Mouse (Mus musculus) gastrocnemius, postnatal 25 days (tissue): ENCODE results near the gene 9130019O22Rik. TPM values are rescaled to one million over a fixed set of nuclear protein-coding genes. Genes with fewer than 3 reads are reported as not detected.
"Not testable (repeated sequence)": the region's sequence is repeated elsewhere in the genome, so short reads cannot be mapped to it uniquely, and the experiment has no call there.

Experiments used
- DNase-seq: peaks from one replicate; pipeline ENCODE4 v3.0.0; 2022
- long read RNA-seq, 2 experiments: library from polyadenylated mRNA; stranded (forward); transcript quantifications; one replicate each; pipeline ENCODE4 v2.0.0; 2021
- total RNA-seq, 2 experiments: library from RNA; stranded (reverse); gene quantifications; 1 replicate in 1 of 2; 2 replicates in 1 of 2; pipeline ENCODE4 v1.2.3; 2021

9130019O22Rik gene
- 1 to 10 TPM; 1.5 TPM for total RNA-seq
- long read RNA-seq, experiment 1 = 0 reads
- long read RNA-seq, experiment 2, partial matches to known transcripts = 0 of 2 reads
- long read RNA-seq, experiment 2, other reads (novel, unspliced or antisense) = 0 of 2 reads

DNA sequence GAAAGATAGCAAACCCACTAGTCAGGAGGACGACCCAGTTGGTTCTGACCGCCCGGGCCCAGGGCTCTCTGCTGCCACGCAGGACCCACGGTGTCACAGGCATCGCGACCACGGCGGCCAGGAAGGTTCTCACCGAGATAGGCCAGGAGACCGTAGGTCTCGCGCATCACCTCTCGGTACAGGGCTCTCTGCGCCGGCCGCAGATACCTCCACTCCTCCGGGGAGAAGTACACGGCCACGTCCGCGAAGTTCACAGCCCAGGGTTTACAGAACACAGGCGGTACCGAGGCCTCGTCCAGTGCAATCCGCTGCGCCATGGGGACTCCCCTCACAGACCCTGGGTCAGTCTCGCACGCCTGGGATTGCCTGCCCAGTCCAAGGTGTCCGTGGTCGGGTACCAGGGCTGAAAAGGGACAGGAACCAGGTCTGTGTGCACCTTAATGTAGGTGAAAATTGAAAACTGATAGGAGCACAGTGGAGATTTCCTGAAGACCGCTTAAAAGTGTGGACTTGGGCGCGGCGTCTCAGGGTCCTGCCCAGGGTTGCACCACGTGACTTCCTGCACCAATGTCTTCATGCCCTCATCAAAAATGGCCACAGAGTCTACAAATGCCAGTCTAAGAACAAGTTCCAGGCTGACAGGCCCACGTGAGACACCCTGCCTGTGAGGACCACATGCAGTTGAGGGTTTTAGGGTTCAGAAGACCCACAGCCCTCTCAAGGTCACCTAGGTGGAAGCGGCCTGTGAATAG lies at the start of gene 9130019O22Rik:
9130019O22Rik (minus strand) TSS at position 526 of the 752 bp plus-strand sequence.
- peak; percentile 80 for DNase-seq

- DNase-seq = no peak
Observed at GRCm38 (mm10) chr7:127435206-127435605, 48.2 kb upstream of the 9130019O22Rik start.

- DNase-seq = no peak
Observed at GRCm38 (mm10) chr7:127426354-127426753, 39.4 kb upstream of the 9130019O22Rik start.

GRCm38 (mm10) chr7:127425911-127426310 lies 38.9 kb upstream of the 9130019O22Rik start:
- no peak for DNase-seq

DNA sequence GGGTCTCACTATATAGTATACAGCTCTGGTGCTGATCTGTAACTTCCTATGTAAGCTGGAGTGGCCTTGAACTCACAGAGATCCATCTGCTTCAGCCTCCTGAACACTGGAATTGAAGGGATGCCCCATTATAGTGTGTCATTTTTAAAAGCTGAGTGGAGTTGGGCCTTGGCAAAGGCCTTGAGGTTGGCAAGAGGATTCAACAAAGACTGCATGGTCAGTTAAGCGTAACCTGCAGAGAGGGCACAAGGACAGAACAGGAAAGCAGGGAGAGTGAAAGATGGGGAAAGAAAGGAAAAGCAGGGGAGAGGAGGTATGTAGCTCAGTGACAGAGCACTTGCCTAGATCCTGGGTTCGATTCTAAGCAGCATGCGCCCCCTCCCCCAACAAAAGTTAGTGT lies 38.3 kb upstream of the 9130019O22Rik start:
- DNase-seq = no peak

GRCm38 (mm10) chr7:127422247-127422646 lies 35.3 kb upstream of the 9130019O22Rik start:
- no peak for DNase-seq

GRCm38 (mm10) chr7:127421388-127422191 lies 34.6 kb upstream of the 9130019O22Rik start, which contains the start of gene Zfp688:
TSS of gene Zfp688 (minus strand) at chr7:127422068.
- peak; percentile 92 for DNase-seq

DNA sequence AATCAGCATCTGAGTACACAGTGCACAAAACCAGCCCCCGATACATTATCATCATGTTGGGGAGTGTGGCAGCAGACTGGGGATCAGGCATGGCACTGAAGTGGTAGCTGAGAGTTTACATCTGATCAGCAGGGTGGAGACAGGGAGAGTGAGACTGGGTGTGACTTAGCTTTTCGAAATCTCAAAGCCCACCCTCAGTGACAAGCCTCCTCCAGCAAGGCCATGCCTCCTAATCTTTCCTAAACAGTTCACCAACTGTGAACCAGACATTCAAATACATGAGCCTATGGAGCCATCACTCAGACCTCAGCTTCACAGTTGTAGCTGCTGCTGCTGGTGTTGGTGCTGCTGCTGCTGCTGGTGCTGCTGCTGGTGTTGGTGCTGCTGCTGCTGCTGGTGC lies 24.5 kb upstream of the 9130019O22Rik start:
- no peak for DNase-seq

- peak; percentile 69 for DNase-seq
Observed at GRCm38 (mm10) chr7:127406002-127406987, 19.3 kb upstream of the 9130019O22Rik start, which contains the start of gene Zfp764. TSS of gene Zfp764 (minus strand) at chr7:127406822.

- not testable (repeated sequence) for DNase-seq
Observed at GRCm38 (mm10) chr7:127404101-127404500, 17.1 kb upstream of the 9130019O22Rik start.

DNA sequence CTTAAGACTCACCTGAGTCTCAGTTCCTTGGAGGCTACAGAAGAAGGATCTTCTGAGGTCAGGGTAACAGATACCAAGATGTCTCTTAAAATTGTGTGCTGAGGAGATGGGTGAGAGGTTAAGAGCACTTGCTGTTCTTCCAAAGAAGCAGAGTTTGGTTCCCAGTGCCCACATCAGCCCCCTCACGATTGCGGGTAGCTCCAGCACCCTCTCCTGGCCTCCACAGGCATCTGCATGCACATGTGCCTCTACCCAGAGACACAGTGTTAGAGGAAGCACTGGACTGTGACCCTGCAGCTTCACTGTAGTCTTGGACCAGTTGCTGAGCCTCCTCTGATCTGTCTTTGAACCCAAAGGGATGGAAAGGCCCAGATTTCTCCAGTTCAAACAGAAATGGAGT lies 16.0 kb upstream of the 9130019O22Rik start:
- no peak for DNase-seq

- no peak for DNase-seq
Observed at GRCm38 (mm10) chr7:127400355-127400754, 13.4 kb upstream of the 9130019O22Rik start.

DNA sequence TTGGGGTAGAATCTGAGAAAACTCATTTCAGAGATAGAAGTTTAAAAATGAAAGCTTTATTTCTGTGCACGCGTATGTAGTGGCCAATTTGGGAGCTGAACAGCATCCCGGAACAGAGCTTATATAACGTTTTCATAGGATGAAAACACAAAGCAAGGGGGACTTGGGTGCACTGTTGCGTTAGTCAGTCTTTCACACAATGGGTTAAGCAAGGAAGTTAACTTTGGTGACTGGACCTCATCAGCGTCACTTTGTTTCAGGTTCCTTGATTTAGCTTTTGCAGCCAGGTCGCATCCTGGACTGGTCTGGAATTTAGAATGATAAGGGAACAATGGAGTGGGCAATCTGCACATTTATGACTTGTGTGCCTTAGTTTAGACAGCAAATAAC lies 7.0 kb upstream of the 9130019O22Rik start:
- DNase-seq = no peak

- DNase-seq = peak; percentile 93
Observed at GRCm38 (mm10) chr7:127393157-127393943, 6.4 kb upstream of the 9130019O22Rik start, which contains the start of gene E430018J23Rik. TSS of gene E430018J23Rik (minus strand) at chr7:127393629.

- DNase-seq = no peak
Observed at GRCm38 (mm10) chr7:127392251-127392824, 5.4 kb upstream of the 9130019O22Rik start.

DNA sequence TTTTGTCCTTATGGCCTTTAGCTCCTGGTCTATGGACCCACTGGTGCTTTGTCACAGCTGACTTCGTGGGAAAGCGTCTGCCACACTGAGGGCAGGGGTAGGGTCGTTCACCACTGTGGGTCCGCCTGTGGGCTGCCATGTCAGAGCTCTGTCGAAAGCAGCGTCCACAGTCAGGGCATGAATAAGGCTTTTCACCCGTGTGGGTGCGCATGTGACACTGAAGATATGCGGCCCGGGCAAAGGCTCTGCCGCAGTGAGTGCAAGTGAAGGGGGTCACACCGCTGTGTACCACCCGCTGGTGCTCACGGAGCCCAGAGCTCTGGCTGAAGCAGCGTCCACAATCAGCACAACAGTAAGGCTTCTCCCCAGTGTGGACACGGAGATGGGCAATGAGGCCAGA lies 4.6 kb upstream of the 9130019O22Rik start:
- DNase-seq = no peak

DNA sequence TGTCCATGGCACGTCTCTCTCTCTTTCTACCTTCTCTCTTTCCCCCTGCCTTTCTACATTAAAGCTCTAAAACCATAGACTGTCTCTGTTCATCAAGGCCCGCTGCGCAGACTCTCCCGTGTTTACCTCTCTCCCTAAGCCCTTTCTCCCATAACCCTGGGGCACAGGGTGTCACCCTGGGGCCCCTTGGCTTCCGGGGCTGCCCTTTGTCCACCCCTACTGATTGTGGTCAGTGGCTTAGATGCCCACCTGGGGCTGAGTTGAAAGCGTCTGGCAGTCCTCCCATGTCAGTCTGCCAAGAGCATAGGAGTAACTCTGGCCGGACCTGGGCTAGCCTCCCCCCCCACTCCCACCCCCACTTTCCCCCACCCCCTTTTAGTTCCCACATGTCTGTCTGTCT lies 3.3 kb upstream of the 9130019O22Rik start:
- no peak for DNase-seq

- not testable (repeated sequence) for DNase-seq
Observed at GRCm38 (mm10) chr7:127388201-127388600, 1.2 kb upstream of the 9130019O22Rik start.

DNA sequence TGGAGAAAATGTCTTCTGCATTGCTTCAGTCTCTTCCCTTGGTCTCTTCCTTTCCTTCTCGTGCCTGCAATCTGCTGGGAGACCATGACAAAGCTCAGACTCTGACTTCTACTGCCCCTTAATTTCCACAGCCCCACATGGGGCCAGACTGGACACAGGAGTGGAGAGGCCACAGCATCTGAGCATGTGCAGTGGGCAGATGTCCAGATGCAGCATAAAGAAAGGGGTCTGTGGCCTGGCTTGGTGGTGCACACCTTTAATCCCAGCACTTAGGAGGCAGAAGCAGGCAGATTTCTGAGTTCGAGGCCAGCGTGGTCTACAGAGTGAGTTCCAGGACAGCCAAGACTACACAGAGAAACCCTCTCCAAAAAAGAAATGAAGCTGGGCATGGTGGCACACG lies 1.4 kb downstream of the 9130019O22Rik start:
- DNase-seq = not testable (repeated sequence)

DNA sequence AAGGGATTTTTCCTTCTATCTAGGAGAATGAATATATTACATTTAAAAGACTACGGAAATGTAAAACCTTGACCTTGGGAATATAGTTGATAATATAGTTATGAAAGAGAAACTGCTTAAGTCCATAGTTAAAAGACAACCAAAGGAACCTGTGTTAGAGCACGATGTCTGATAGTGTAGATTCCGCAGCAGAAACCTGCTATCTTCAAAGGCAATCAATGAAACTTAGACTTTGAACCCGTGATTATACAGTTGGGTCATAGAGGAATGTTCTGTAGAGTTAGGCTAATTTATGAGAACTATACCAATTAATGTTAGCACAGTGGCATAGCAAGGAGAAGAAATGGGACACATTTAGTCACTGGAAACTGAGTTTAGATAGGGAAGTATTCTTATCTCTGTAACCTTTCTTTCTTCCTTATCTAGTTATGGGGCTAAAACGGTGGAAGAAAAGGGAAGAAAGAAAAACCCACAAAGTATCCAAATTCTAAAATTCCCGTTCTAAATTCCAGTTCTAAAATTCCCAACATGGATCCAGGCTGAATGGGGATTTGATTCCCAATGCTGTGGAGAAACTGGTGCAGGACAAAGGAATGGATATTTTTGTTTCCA lies 8.6 kb downstream of the 9130019O22Rik start:
- no peak for DNase-seq
